Mouse (Mus musculus): ENCODE data around the gene Hsf4. TPM values are rescaled to one million over a fixed set of nuclear protein-coding genes. Genes with fewer than 3 reads are reported as not detected.
A peak's percentile ranks its signal among the peaks of the same experiment; 100 is the strongest.

Hsf4 gene
- total RNA-seq, 2 experiments from 2014 or later = 25.6 to 26.5 TPM

GRCm38 (mm10) chr8:105303396-105303795 is 33.8 kb downstream of the Hsf4 start:
- no peak for DNase-seq (ENCODE audit: low spot score in 2 of 2)

GRCm38 (mm10) chr8:105303874-105304273 is 34.3 kb downstream of the Hsf4 start:
- no peak for DNase-seq (ENCODE audit: low spot score in 2 of 2)

GRCm38 (mm10) chr8:105304325-105305210 is 35.0 kb downstream of the Hsf4 start:
- DNase-seq (ENCODE audit: low spot score in 2 of 2) = no peak

GRCm38 (mm10) chr8:105305211-105306145 is 35.9 kb downstream of the Hsf4 start, which contains the start of gene Elmo3:
Gene Elmo3 (plus strand): TSS chr8:105305601.
- DNase-seq (ENCODE audit: low spot score in 2 of 2) = peak; percentile 56 to 61

- DNase-seq (ENCODE audit: low spot score in 2 of 2) = no peak
These were observed 36.6 kb downstream of the Hsf4 start for GRCm38 (mm10) chr8:105306146-105306691.

GRCm38 (mm10) chr8:105307670-105308069 is 38.1 kb downstream of the Hsf4 start:
- DNase-seq (ENCODE audit: low spot score in 2 of 2) = no peak

GRCm38 (mm10) chr8:105308428-105308827 is 38.8 kb downstream of the Hsf4 start:
- DNase-seq (ENCODE audit: low spot score in 2 of 2) = no peak

GRCm38 (mm10) chr8:105309142-105309847 is 39.7 kb downstream of the Hsf4 start:
- no peak for DNase-seq (ENCODE audit: low spot score in 2 of 2)

- DNase-seq (ENCODE audit: low spot score in 2 of 2) = no peak
These were observed 40.5 kb downstream of the Hsf4 start for GRCm38 (mm10) chr8:105310118-105310517.

GRCm38 (mm10) chr8:105311718-105312117 is 42.1 kb downstream of the Hsf4 start:
- no peak for DNase-seq (ENCODE audit: low spot score in 2 of 2)

GRCm38 (mm10) chr8:105312891-105313481 is 43.4 kb downstream of the Hsf4 start:
- no peak for DNase-seq (ENCODE audit: low spot score in 2 of 2)

- no peak for DNase-seq (ENCODE audit: low spot score in 2 of 2)
These were observed 44.2 kb downstream of the Hsf4 start for GRCm38 (mm10) chr8:105313622-105314402.

- no peak for DNase-seq (ENCODE audit: low spot score in 2 of 2)
These were observed 45.6 kb downstream of the Hsf4 start for GRCm38 (mm10) chr8:105315073-105315769.

GRCm38 (mm10) chr8:105317941-105318340 is 48.3 kb downstream of the Hsf4 start:
- no peak for DNase-seq (ENCODE audit: low spot score in 2 of 2)

GRCm38 (mm10) chr8:105318662-105319190 is 49.1 kb downstream of the Hsf4 start:
- DNase-seq (ENCODE audit: low spot score in 2 of 2) = no peak

- DNase-seq (ENCODE audit: low spot score in 2 of 2) = no peak
These were observed 53.6 kb downstream of the Hsf4 start for GRCm38 (mm10) chr8:105323183-105323582.

Measured in left cerebral cortex, adult 18-20 months (tissue).